Mouse (Mus musculus) lung, embryonic 15.5 days (tissue): ENCODE measurements around the gene Ap2m1. TPM values are rescaled to one million over a fixed set of nuclear protein-coding genes. Genes with fewer than 3 reads are reported as not detected.

Experiments used
- ATAC-seq: fragments of 200-750 bp; cut with Nextera tagmentation; 2 replicates; pipeline ENCODE4 v1.8.0; 2017; ENCODE audit warnings: moderate number of reproducible peaks, borderline replicate concordance; ENCODE audit not compliant: low FRiP score, low TSS enrichment; ENCODE audit errors: extremely low read depth
- H3K27ac ChIP-seq: fragments of 300-500 bp; sonication (generic); 2 replicates; pipeline ENCODE4 v1.5.1; 2015; ENCODE audit warnings: moderate library complexity, mild to moderate bottlenecking, inconsistent platforms
- H3K27me3 ChIP-seq: fragments of 300-500 bp; sonication (generic); 2 replicates; pipeline ENCODE4 v1.6.1; 2015; ENCODE audit warnings: inconsistent platforms
- H3K36me3 ChIP-seq: fragments of 300-500 bp; sonication (generic); 2 replicates; pipeline ENCODE4 v1.6.1; 2015; ENCODE audit warnings: inconsistent platforms
- H3K4me1 ChIP-seq: fragments of 300-500 bp; sonication (generic); 2 replicates; pipeline ENCODE4 v1.6.1; 2015; ENCODE audit warnings: inconsistent platforms
- H3K4me2 ChIP-seq: fragments of 300-500 bp; sonication (generic); 2 replicates; pipeline ENCODE4 v1.6.1; 2015; ENCODE audit warnings: inconsistent platforms, mild to moderate bottlenecking, moderate library complexity
- H3K4me3 ChIP-seq: fragments of 300-500 bp; sonication (generic); 2 replicates; pipeline ENCODE4 v1.5.1; 2015; ENCODE audit warnings: mild to moderate bottlenecking, inconsistent platforms
- H3K9ac ChIP-seq: fragments of 300-500 bp; sonication (generic); 2 replicates; pipeline ENCODE4 v1.6.1; 2015; ENCODE audit warnings: inconsistent platforms
- H3K9me3 ChIP-seq: fragments of 300-500 bp; sonication (generic); 2 replicates; pipeline ENCODE4 v1.6.1; 2016; ENCODE audit warnings: inconsistent platforms
- WGBS: fragments of 180-500 bp; shearing (Covaris S2); methylation state at CpG from one replicate; pipeline ENCODE4 v1.1.7; 2015; 5-methylcytosine and 5-hydroxymethylcytosine counted together
- polyA plus RNA-seq: library from polyadenylated mRNA; unstranded; fragments of >200 nt; fragmentation: Nextera tagmentation; extraction: Ambion mirVana; gene quantifications from 2 replicates; pipeline ENCODE4 v1.2.1, GENCODE M21; 2015

Ap2m1 gene
- polyA plus RNA-seq, 1 experiment from 2014 or later: 636 TPM

DNA sequence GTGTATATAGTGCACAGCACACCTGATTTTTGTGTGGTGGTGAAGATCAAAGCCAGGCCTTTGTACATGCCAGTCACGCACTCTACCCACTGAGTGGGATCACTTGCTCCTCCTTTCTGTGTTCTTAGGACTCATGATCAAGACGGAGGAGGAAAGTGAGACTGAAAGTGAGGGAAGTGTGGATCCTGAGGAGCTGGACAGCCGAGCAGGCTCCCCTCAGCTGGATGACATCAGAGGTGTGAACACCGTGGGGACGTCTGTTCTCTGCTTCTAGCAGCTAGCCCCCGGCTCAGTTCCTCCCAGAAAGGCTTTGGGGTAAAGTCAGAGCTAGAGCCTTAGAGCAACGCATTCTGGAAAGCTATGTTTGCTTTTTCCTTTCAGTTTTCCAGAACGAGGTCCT lies 29.3 kb upstream of the Ap2m1 start:
- no peak for ATAC-seq
- Histone ChIP-seq H3K27ac (no peak overlapping the region), H3K36me3 (peaks cover 92% of the 10 kb centered on the region), H3K4me2 (no peak overlapping the region), H3K27me3 (no peaks in the 10 kb centered on the region), H3K9me3 (no peaks in the 10 kb centered on the region), H3K4me1 (no peaks in the 10 kb centered on the region), H3K9ac (no peak overlapping the region), H3K4me3 (no peak overlapping the region)
- 87% methylated on average over 8 of the region's 8 CpGs for WGBS

DNA sequence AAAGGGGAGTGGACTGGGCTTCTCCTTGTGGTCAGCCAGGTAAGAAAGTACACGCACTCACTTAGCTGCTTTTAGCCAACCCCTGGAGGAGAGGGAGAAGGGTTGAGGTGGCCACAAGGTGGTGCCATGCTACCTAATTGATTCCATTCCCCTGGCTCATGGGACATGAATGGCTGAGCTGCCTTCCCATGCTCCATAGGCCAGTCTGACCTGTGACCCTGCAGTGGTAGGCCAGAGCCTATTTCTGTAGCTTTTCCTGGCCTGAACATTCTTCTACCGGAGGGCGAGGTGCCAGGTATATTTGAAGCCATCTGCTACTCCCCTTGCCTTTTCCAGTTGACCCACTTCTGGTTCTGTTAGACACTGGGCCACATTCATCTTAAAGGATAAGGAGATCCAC lies 25.9 kb upstream of the Ap2m1 start:
- no peak overlapping the region for H3K4me3 ChIP-seq
- WGBS: 75% methylated on average over 3 of the region's 3 CpGs
- no peak overlapping the region for H3K9ac ChIP-seq
- H3K4me2 ChIP-seq: no peak overlapping the region
- peaks cover 66% of the 10 kb centered on the region for H3K36me3 ChIP-seq
- H3K9me3 ChIP-seq: no peaks in the 10 kb centered on the region
- H3K4me1 ChIP-seq: no peaks in the 10 kb centered on the region
- ATAC-seq: no peak
- H3K27ac ChIP-seq: no peak overlapping the region
- no peaks in the 10 kb centered on the region for H3K27me3 ChIP-seq

DNA sequence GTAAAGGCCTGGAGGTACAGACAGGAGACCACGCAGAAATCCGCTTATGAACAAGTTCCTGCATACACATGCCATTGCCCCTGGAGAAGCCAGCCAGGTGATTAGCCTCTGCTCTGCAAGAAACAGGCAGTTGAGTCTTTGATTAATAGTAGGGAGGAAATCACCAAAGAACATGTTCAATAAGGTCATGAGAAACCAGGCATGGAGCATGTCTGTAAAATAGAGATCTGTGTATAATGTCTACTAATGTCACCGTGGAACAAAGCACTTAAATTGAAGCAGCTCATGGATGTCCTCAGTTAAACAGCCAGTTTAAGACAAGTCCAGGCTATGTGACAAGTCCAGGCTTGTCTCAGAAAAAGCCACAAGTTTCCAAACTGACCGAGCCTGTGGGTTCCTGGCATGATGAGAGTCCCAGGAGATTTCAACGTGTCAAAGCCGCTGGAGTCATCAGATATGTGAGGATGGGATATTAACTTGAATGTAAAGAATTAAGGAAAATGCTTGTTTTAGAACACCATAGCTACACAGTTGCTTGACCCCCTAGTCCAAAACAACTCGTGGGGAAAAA lies 23.9 kb upstream of the Ap2m1 start:
- no peaks in the 10 kb centered on the region for H3K27me3 ChIP-seq
- no peak overlapping the region for H3K4me2 ChIP-seq
- peaks cover 48% of the 10 kb centered on the region for H3K36me3 ChIP-seq
- H3K4me3 ChIP-seq: no peak overlapping the region
- 0 out of 2 replicates have a peak, but pooled peaks cover 6% of the 10 kb centered on the region for H3K4me1 ChIP-seq
- no peaks in the 10 kb centered on the region for H3K9me3 ChIP-seq
- ATAC-seq: no peak
- no peak overlapping the region for H3K27ac ChIP-seq
- WGBS: 86% methylated on average over 7 of the region's 7 CpGs
- no peak overlapping the region for H3K9ac ChIP-seq

DNA sequence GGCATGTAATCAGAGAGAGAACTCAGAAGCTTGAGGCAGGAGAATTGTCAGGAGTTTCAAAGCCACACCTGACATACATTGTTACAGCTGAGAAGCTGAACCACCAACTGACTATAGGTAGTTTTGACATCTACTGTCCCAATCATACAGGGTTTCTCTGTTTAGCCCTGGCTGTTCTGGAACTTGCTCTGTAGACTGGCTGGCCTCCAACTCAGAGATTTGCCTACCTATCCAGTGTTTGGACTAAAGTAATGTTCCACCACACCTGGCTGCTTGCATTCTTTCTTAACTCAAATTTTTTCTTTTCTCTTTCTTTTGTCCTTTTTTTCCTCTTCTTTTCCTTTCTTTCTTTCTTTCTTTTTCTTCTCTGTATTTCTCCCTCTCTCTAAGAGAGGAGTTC lies 19.2 kb upstream of the Ap2m1 start:
- Histone ChIP-seq H3K4me3 (peak overlapping the region; percentile 89), H3K36me3 (peaks cover 20% of the 10 kb centered on the region; the same call in 1 of the 2 replicates), H3K27me3 (no peaks in the 10 kb centered on the region), H3K27ac (peak overlapping the region; percentile 92), H3K9ac (peak overlapping the region; percentile 98), H3K4me2 (peak overlapping the region; percentile 71), H3K9me3 (no peaks in the 10 kb centered on the region), H3K4me1 (peaks cover 17% of the 10 kb centered on the region)
- ATAC-seq: no peak

DNA sequence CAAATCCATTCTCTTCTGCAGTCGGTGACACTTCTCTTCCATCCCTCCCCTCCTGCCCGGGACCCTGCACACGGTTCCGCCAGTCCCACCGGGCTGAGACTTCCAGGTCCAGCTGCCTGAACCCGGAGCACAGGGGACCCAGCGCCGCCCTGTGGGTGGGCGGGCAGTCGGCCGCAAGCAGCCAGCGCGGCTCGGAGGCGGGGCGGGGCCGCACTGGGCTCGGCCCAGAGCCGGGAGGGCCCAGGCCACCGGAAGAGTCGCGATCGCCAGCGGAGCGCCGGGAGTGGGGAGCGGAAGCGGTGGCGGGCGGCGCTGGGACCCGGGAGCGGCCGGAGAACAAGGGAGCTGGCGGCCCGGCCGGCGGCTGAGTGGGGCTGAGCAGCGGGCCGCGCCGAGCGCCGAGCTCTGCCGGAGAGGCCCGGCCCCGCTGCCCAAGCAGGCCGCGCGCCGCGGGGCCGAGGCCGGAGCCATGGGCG lies 18.5 kb upstream of the Ap2m1 start, which contains the start of gene Dvl3:
TSS of gene Dvl3 (plus strand) at position 257 of the 476 bp plus-strand sequence.
- H3K4me3 ChIP-seq: peak within 1 kb of the TSS; percentile 89
- no peaks in the 10 kb centered on the region for H3K27me3 ChIP-seq
- ATAC-seq: peak; percentile 98
- H3K9me3 ChIP-seq: no peaks in the 10 kb centered on the region
- peaks cover 20% of the 10 kb centered on the region; the same call in 1 of the 2 replicates for H3K36me3 ChIP-seq
- peak within 1 kb of the TSS; percentile 92 for H3K27ac ChIP-seq
- peaks cover 17% of the 10 kb centered on the region for H3K4me1 ChIP-seq
- H3K4me2 ChIP-seq: peak within 1 kb of the TSS; percentile 71
- under 1% methylated on average over 34 of the region's 55 CpGs for WGBS
- peak within 1 kb of the TSS; percentile 98 for H3K9ac ChIP-seq

DNA sequence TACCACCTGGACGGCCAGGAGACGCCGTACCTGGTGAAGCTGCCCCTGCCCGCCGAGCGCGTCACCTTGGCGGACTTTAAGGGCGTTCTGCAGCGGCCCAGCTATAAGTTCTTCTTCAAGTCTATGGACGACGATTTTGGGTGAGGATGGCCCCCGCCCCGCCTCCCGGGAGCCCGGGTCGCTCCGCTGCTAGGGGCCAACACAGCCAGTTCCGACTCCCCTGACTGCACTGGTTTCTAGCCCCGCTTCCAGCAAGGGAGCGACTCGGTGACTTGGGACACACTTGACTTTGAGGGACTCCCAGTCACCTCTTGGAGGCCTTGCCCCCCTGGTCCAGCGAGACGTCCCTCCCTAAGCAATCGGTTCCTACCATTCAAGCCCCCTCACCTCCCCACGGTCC lies 18.1 kb upstream of the Ap2m1 start:
- H3K4me2 ChIP-seq: peak overlapping the region; percentile 71
- ATAC-seq: peak; percentile 5; the same call in 1 of the 2 replicates
- H3K9me3 ChIP-seq: no peaks in the 10 kb centered on the region
- H3K27me3 ChIP-seq: no peaks in the 10 kb centered on the region
- peaks cover 17% of the 10 kb centered on the region for H3K4me1 ChIP-seq
- H3K4me3 ChIP-seq: peak overlapping the region; percentile 89
- peak overlapping the region; percentile 92 for H3K27ac ChIP-seq
- H3K36me3 ChIP-seq: peaks cover 24% of the 10 kb centered on the region
- WGBS: under 1% methylated on average over 26 of the region's 26 CpGs
- peak overlapping the region; percentile 98 for H3K9ac ChIP-seq

DNA sequence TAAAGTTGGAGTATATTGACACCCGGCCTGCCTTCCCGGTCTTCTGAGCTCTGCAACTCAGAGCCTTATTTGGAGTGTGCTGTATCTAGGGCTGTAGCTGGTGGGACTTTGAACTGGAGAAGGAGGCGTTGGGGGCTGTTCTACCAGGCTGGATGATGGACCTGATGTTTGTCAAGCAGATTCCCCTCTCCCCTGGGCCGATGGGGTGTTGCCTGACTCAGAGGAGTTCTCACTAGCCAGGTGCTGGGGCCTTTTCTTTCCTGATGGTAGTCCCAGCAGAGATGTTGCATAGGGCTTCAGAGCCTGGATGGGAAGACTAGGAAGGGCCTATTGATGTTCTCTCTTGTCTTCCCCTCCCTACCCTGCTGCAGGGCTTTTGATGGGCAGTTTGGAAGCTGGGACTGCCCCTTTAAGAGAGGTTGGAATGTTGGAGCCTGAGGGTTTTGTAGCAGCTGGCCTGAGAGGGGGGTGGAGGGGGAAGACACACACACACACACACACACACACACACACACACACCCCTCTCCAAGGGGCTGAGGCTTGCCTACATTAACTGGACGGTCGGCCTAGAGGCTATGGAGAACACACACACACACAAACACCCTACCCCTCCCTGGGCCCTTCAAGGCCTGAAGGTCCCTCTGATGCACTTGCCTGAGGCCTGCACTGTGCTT lies 17.4 kb upstream of the Ap2m1 start:
- Histone ChIP-seq H3K9me3 (no peaks in the 10 kb centered on the region), H3K36me3 (peaks cover 24% of the 10 kb centered on the region), H3K4me3 (peak overlapping the region; percentile 89), H3K27ac (peak overlapping the region; percentile 92), H3K4me2 (peak overlapping the region; percentile 71), H3K9ac (peak overlapping the region; percentile 98), H3K27me3 (no peaks in the 10 kb centered on the region), H3K4me1 (peaks cover 17% of the 10 kb centered on the region)
- 2% methylated on average over 6 of the region's 6 CpGs for WGBS
- ATAC-seq: peak; percentile 38; the same call in 1 of the 2 replicates

DNA sequence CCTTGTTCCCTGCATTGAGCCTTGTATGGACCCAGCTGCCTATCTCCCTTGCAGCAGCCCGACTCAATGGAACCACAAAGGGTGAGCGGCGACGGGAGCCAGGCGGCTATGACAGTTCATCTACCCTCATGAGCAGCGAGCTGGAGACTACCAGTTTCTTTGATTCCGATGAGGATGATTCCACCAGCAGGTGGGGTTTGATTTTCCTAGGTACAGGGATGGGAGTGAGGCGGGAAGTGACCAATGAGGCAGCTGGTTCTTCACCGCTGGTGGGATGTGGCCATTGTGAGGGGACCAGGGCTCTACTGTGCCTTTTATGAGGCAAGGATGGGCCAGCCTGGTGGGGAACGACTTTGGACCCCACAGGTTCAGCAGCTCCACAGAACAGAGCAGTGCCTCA lies 11.4 kb upstream of the Ap2m1 start:
- Histone ChIP-seq H3K4me1 (peaks cover 3% of the 10 kb centered on the region), H3K27me3 (no peaks in the 10 kb centered on the region), H3K27ac (no peak overlapping the region), H3K9ac (no peak overlapping the region), H3K4me2 (no peak overlapping the region), H3K9me3 (no peaks in the 10 kb centered on the region), H3K36me3 (peaks cover 83% of the 10 kb centered on the region), H3K4me3 (no peak overlapping the region)
- 80% methylated on average over 10 of the region's 10 CpGs for WGBS
- ATAC-seq: no peak

DNA sequence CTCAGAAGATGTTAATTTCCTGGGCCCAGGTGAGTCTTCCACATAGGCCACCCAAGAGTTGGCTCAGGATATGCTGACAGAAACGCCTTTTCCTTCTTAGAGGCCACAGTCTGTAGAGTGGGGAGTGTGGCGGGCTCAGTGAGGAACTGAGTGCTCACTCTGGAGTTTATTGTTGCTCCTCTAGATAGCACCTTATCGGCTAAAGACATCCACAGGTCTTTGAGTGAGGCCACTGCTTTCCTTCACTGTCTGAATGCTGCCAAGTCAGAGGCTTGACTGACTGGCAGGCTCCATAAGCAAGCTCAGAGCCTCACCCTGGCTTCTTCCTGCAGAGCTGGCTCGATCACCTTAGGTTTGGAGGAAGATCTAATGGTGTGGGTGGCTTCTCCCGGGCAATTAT lies 6.5 kb upstream of the Ap2m1 start:
- no peak for ATAC-seq
- Histone ChIP-seq H3K9me3 (no peaks in the 10 kb centered on the region), H3K27ac (no peak overlapping the region), H3K9ac (no peak overlapping the region), H3K4me2 (no peak overlapping the region), H3K4me3 (no peak overlapping the region), H3K27me3 (no peaks in the 10 kb centered on the region), H3K36me3 (peaks cover 92% of the 10 kb centered on the region), H3K4me1 (no peaks in the 10 kb centered on the region)
- WGBS: 83% methylated on average over 5 of the region's 5 CpGs

DNA sequence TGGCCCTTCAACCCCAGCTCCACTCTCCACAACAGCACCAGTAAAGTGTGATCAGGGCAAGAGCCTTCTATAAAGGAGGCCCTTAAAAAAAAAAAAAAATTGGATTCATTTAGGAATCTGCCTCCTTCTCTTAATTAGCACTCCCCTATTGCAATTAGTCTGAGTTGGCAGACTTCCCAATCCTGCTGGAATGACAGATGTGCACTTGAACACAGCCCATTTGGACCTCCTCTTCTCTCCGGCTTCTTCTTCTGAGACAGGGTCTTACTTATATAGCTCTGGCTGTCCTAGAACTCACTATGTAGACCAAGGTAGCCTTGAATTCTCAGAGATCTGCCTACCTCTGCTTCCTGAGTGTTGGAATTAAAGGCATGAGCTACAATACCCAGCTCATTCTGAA lies 5.9 kb upstream of the Ap2m1 start:
- H3K9me3 ChIP-seq: no peaks in the 10 kb centered on the region
- no peak overlapping the region for H3K4me2 ChIP-seq
- no peak overlapping the region for H3K27ac ChIP-seq
- H3K4me1 ChIP-seq: no peaks in the 10 kb centered on the region
- H3K27me3 ChIP-seq: no peaks in the 10 kb centered on the region
- WGBS: 48% methylated on average over 1 of the region's 1 CpGs
- no peak overlapping the region for H3K9ac ChIP-seq
- peaks cover 86% of the 10 kb centered on the region for H3K36me3 ChIP-seq
- ATAC-seq: no peak
- H3K4me3 ChIP-seq: no peak overlapping the region

DNA sequence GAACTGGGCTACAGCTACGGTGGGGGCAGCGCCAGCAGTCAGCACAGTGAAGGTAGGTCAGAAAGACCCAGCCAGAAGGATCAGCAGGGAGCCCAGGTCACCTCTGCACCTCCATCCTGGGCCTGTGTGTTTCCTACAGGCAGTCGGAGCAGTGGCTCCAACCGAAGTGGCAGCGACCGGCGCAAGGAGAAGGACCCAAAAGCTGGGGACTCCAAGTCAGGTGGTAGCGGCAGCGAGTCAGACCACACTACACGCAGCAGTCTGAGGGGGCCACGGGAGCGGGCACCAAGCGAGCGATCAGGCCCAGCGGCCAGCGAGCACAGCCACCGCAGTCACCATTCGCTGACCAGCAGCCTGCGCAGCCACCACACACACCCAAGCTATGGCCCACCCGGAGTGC lies 4.3 kb upstream of the Ap2m1 start:
- no peak overlapping the region for H3K4me3 ChIP-seq
- 97% methylated on average over 20 of the region's 20 CpGs for WGBS
- ATAC-seq: no peak
- no peaks in the 10 kb centered on the region for H3K9me3 ChIP-seq
- peaks cover 72% of the 10 kb centered on the region for H3K36me3 ChIP-seq
- H3K4me1 ChIP-seq: no peaks in the 10 kb centered on the region
- no peaks in the 10 kb centered on the region for H3K27me3 ChIP-seq
- H3K27ac ChIP-seq: no peak overlapping the region
- no peak overlapping the region for H3K9ac ChIP-seq
- H3K4me2 ChIP-seq: no peak overlapping the region

DNA sequence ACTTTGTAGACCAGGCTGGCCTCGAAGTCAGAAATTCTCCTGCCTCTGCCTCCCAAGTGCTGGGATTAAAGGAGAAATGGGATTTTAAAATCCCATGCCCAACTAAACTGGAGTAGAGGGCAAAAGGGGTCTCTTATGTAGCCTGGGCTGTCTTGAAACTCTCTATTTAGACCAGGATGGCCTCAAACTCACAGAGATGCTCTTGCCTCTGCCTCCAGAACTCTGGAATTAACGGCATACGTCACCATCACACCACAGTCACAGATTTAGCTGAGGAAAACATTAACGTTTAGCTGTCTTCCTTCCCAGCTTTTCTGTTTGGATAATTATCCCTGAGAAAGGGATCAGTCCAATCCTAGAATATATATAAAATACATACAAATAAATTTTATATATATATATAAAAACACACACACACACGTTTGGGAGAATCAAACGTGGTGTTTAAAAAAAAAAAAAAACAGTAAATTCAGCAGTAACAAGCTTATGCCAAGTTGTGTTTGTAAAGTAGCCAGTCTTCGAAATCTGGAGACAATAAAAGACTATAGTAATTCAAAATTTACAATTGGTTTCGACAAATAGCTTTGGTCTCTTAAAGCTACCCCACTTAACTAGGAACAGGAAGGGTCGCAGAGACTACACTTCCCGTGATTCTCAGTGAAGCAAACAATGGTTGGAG lies 522 bp upstream of the Ap2m1 start:
- no peak overlapping the region for H3K9ac ChIP-seq
- no peaks in the 10 kb centered on the region for H3K9me3 ChIP-seq
- H3K4me1 ChIP-seq: peaks cover 18% of the 10 kb centered on the region
- no peak for ATAC-seq
- H3K4me2 ChIP-seq: peak overlapping the region; percentile 32; the same call in 1 of the 2 replicates
- H3K27me3 ChIP-seq: no peaks in the 10 kb centered on the region
- peaks cover 46% of the 10 kb centered on the region for H3K36me3 ChIP-seq
- H3K27ac ChIP-seq: no peak overlapping the region
- 40% methylated on average over 10 of the region's 10 CpGs for WGBS
- H3K4me3 ChIP-seq: no peak overlapping the region
